Mouse (Mus musculus): ENCODE data around the gene Txlnb.

DNA sequence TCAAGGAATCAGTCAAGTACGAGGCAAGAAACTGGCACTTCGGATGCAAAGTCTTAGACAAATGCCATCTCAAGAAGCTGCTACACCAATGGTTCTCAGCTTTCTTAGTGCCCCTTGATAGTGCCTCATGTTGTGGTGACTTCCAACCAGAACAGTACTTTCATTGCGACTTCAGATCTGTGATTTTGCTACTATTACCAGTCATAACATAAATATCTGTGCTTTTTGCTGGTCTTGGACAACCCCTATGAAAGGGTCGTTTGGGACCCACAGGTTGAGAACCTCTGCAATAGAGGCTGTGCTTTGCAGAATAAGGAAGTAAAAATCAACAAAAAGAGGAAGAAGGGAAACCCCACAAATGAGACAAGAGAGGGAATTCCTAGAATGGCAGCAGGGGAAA lies 7.7 kb upstream of the Txlnb start:
- no peak for TF ChIP-seq POLR2A (IDR thresholded peaks at IDR 0.05; ENCODE audit: control insufficient read depth, low read depth, low read length)
- no peak for TF ChIP-seq CTCF (IDR thresholded peaks at IDR 0.05; ENCODE audit: control insufficient read depth, insufficient read depth, insufficient replicate concordance, low read depth, low read length)
